Mouse (Mus musculus) liver, adult 2 months (tissue): ENCODE measurements at regions not wholly inside any gene's neighbourhood (a gene's known extent, or its start where the extent isn't known, plus 50 kb on each side); places are given as distances from the start of the nearest gene placed in this dataset.

Experiments
- CTCF ChIP-seq: fragments of 200-500 bp; IDR thresholded peaks from 2 replicates; pipeline ENCODE4 v1.5.1; 2011; ENCODE audit warnings: low read depth, low read length, control low read depth
- POLR2A ChIP-seq: fragments of 200-500 bp; IDR thresholded peaks from 2 replicates; pipeline ENCODE4 v1.6.1; 2011; ENCODE audit warnings: low read length, control low read depth; ENCODE audit not compliant: insufficient read depth; ENCODE audit errors: extremely low read depth

GRCm38 (mm10) chr16:63404976-63405375 lies 459.0 kb downstream of the Epha3 start:
- no peak for TF ChIP-seq CTCF
- TF ChIP-seq POLR2A, result no peak
